Mouse (Mus musculus): ENCODE measurements around the gene Gm21969. TPM values are rescaled to one million over a fixed set of nuclear protein-coding genes. Genes with fewer than 3 reads are reported as not detected.

The Gm21969 gene
- polyA plus RNA-seq, 2 experiments: 0.03 TPM; not detected in 1

DNA sequence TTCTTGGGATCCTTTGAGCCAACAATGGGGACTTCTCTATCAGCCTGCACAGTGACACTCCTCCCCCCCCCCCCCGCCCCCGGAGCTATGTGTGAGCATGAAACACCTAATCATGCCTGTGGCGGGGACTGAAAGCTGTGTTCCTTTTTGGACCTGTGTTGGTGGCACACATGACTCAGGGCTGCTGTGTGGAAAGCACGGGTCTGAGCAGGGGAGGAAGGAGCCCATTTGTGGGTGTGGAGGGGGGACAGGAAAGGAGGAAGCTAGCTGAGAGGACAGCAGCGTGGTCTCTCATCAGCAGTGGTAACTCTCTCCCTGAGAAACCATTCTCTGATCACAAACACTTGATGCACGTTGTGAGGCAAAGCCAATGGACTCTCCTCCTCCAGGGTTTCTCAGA, 37.8 kb downstream of the Gm21969 start:
- Histone ChIP-seq H3K36me3 (ENCODE audit: control insufficient read depth, insufficient read depth, low read length) (peaks cover 22% of the 10 kb centered on the region), H3K27ac (replicated peaks; ENCODE audit: low read depth, low read length) (no peak overlapping the region), H3K4me2 (replicated peaks; ENCODE audit: low read depth, low read length, severe bottlenecking) (no peak overlapping the region), H3K4me3 (replicated peaks; ENCODE audit: low read length) (no peak overlapping the region), H3K27me3 (ENCODE audit: control insufficient read depth, insufficient read depth, low read length) (peaks cover 10% of the 10 kb centered on the region), H3K4me1 (ENCODE audit: control insufficient read depth, insufficient read depth, low read length) (peaks cover 10% of the 10 kb centered on the region), H3K9me3 (ENCODE audit: control insufficient read depth, low read length) (no peaks in the 10 kb centered on the region), H3K9ac (ENCODE audit: low read depth, low read length, severe bottlenecking) (no peak overlapping the region)
- ATAC-seq (ENCODE audit: low FRiP score, low read depth): no peak
- TF ChIP-seq POLR2A (IDR thresholded peaks at IDR 0.05; ENCODE audit: borderline replicate concordance, extremely low read depth, insufficient read depth, insufficient read length): no peak
- no peak for DNase-seq (ENCODE audit: low spot score)
- 41% methylated on average over 5 of the region's 6 CpGs for WGBS

DNA sequence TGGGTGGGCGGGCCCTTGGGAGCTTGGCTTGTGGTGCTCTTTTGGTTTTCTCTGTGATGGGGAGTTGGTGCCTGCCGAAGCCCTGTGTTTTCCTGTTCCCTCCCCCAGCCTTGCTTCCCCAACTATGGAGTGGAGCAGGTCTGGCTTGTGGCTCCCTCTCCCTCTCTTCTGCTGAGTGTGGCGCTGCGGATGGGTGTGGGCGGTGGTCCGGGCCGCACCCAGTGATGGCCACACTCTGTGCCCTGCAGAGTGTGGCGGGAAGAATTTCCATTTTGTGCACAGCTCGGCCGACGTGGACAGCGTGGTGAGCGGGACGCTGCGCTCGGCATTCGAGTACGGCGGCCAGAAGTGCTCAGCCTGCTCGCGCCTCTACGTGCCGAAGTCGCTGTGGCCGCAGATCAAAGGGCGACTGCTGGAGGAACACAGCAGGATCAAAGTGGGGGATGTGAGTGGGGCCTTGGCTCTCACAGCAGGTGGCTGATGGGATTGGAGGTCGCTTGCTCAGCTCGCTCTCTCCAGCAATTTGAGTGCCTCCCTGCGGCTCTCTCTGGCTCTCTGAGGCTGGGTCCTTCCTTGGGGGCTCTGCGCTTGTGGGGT, 38.9 kb downstream of the Gm21969 start:
- H3K36me3 ChIP-seq (ENCODE audit: control insufficient read depth, insufficient read depth, low read length): peaks cover 17% of the 10 kb centered on the region
- H3K4me2 ChIP-seq (replicated peaks; ENCODE audit: low read depth, low read length, severe bottlenecking): peak overlapping the region; percentile 44
- peaks cover 10% of the 10 kb centered on the region for H3K4me1 ChIP-seq (ENCODE audit: control insufficient read depth, insufficient read depth, low read length)
- peak overlapping the region; percentile 21; the same call in 1 of the 2 replicates for H3K4me3 ChIP-seq (replicated peaks; ENCODE audit: low read length)
- 6% methylated on average over 29 of the region's 30 CpGs for WGBS
- H3K27ac ChIP-seq (replicated peaks; ENCODE audit: low read depth, low read length): no peak overlapping the region
- no peak overlapping the region for H3K9ac ChIP-seq (ENCODE audit: low read depth, low read length, severe bottlenecking)
- no peaks in the 10 kb centered on the region for H3K9me3 ChIP-seq (ENCODE audit: control insufficient read depth, low read length)
- DNase-seq (ENCODE audit: low spot score): peak; percentile 8
- peaks cover 10% of the 10 kb centered on the region for H3K27me3 ChIP-seq (ENCODE audit: control insufficient read depth, insufficient read depth, low read length)
- TF ChIP-seq POLR2A (IDR thresholded peaks at IDR 0.05; ENCODE audit: borderline replicate concordance, extremely low read depth, insufficient read depth, insufficient read length): no peak
- ATAC-seq (ENCODE audit: low FRiP score, low read depth): no peak

DNA sequence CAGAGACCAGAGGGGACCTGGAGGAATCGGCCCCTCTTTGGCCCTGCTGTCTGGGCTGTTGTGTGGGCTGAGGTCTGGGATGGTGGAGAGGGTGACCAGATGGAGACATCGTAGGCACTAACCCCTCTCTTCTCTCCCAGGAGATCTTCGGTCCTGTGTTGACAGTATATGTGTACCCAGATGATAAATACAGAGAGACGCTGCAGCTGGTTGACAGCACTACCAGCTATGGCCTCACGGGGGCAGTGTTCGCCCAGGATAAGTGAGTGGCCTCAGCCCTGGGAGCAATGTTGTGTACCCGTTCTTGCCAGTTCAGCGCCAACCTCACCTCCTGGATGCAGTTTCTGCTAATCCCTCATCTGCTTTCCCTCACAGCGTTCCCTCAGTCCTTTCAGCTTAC, 41.0 kb downstream of the Gm21969 start:
- H3K4me1 ChIP-seq (ENCODE audit: control insufficient read depth, insufficient read depth, low read length): peaks cover 10% of the 10 kb centered on the region
- ATAC-seq (ENCODE audit: low FRiP score, low read depth) (no peak; the same call in 1 of the 2 replicates), DNase-seq (ENCODE audit: low spot score) (peak; percentile 69)
- TF ChIP-seq POLR2A (IDR thresholded peaks at IDR 0.05; ENCODE audit: borderline replicate concordance, extremely low read depth, insufficient read depth, insufficient read length): no peak
- H3K4me3 ChIP-seq (replicated peaks; ENCODE audit: low read length): no peak overlapping the region
- no peak overlapping the region for H3K27ac ChIP-seq (replicated peaks; ENCODE audit: low read depth, low read length)
- no peak overlapping the region for H3K9ac ChIP-seq (ENCODE audit: low read depth, low read length, severe bottlenecking)
- peaks cover 11% of the 10 kb centered on the region for H3K36me3 ChIP-seq (ENCODE audit: control insufficient read depth, insufficient read depth, low read length)
- H3K9me3 ChIP-seq (ENCODE audit: control insufficient read depth, low read length): no peaks in the 10 kb centered on the region
- H3K27me3 ChIP-seq (ENCODE audit: control insufficient read depth, insufficient read depth, low read length): peaks cover 10% of the 10 kb centered on the region
- WGBS: 20% methylated on average over 9 of the region's 9 CpGs
- no peak overlapping the region for H3K4me2 ChIP-seq (replicated peaks; ENCODE audit: low read depth, low read length, severe bottlenecking)

GRCm38 (mm10) chr4:139646916-139647315, 43.9 kb downstream of the Gm21969 start:
- H3K9ac ChIP-seq (ENCODE audit: low read depth, low read length, severe bottlenecking): no peak overlapping the region
- peaks cover 11% of the 10 kb centered on the region for H3K36me3 ChIP-seq (ENCODE audit: control insufficient read depth, insufficient read depth, low read length)
- DNase-seq (ENCODE audit: low spot score): no peak
- no peak overlapping the region for H3K4me2 ChIP-seq (replicated peaks; ENCODE audit: low read depth, low read length, severe bottlenecking)
- H3K27me3 ChIP-seq (ENCODE audit: control insufficient read depth, insufficient read depth, low read length): peaks cover 5% of the 10 kb centered on the region; the same call in 1 of the 2 replicates
- TF ChIP-seq POLR2A (IDR thresholded peaks at IDR 0.05; ENCODE audit: borderline replicate concordance, extremely low read depth, insufficient read depth, insufficient read length): no peak
- peaks cover 5% of the 10 kb centered on the region for H3K4me1 ChIP-seq (ENCODE audit: control insufficient read depth, insufficient read depth, low read length)
- H3K4me3 ChIP-seq (replicated peaks; ENCODE audit: low read length): no peak overlapping the region
- 89% methylated on average over 7 of the region's 7 CpGs for WGBS
- H3K9me3 ChIP-seq (ENCODE audit: control insufficient read depth, low read length): no peaks in the 10 kb centered on the region
- no peak for ATAC-seq (ENCODE audit: low FRiP score, low read depth)
- no peak overlapping the region for H3K27ac ChIP-seq (replicated peaks; ENCODE audit: low read depth, low read length)

GRCm38 (mm10) chr4:139650086-139650743, 47.2 kb downstream of the Gm21969 start:
- ATAC-seq (ENCODE audit: low FRiP score, low read depth) (no peak), DNase-seq (ENCODE audit: low spot score) (no peak)
- no peaks in the 10 kb centered on the region; the same call in 1 of the 2 replicates for H3K36me3 ChIP-seq (ENCODE audit: control insufficient read depth, insufficient read depth, low read length)
- no peaks in the 10 kb centered on the region for H3K4me1 ChIP-seq (ENCODE audit: control insufficient read depth, insufficient read depth, low read length)
- no peaks in the 10 kb centered on the region for H3K27me3 ChIP-seq (ENCODE audit: control insufficient read depth, insufficient read depth, low read length)
- no peak overlapping the region for H3K27ac ChIP-seq (replicated peaks; ENCODE audit: low read depth, low read length)
- no peak overlapping the region for H3K9ac ChIP-seq (ENCODE audit: low read depth, low read length, severe bottlenecking)
- H3K4me2 ChIP-seq (replicated peaks; ENCODE audit: low read depth, low read length, severe bottlenecking): no peak overlapping the region
- WGBS: 73% methylated on average over 15 of the region's 15 CpGs
- no peaks in the 10 kb centered on the region for H3K9me3 ChIP-seq (ENCODE audit: control insufficient read depth, low read length)
- H3K4me3 ChIP-seq (replicated peaks; ENCODE audit: low read length): no peak overlapping the region
- TF ChIP-seq POLR2A (IDR thresholded peaks at IDR 0.05; ENCODE audit: borderline replicate concordance, extremely low read depth, insufficient read depth, insufficient read length): no peak

All from limb, embryonic 14.5 days (tissue).